Mouse (Mus musculus) splenic B cell, adult 2 months (primary cell): ENCODE measurements around the gene Spata33.
"Not testable (repeated sequence)": the region's sequence is repeated elsewhere in the genome, so short reads cannot be mapped to it uniquely, and the experiment has no call there.

Experiments used
- DNase-seq: peaks from one replicate; pipeline ENCODE4 v3.0.0-alpha.2; 2011; ENCODE audit warnings: low read depth, low spot score
- H3K27me3 ChIP-seq: 2 replicates; pipeline ENCODE4 v1.6.1; 2012; ENCODE audit warnings: mild to moderate bottlenecking, low read length, moderate library complexity, mixed read lengths; ENCODE audit not compliant: control insufficient read depth, poor library complexity, insufficient read depth, severe bottlenecking
- H3K36me3 ChIP-seq: 2 replicates; pipeline ENCODE4 v1.6.1; 2012; ENCODE audit warnings: mild to moderate bottlenecking, low read length, moderate library complexity, mixed read lengths; ENCODE audit not compliant: control insufficient read depth, poor library complexity, insufficient read depth, severe bottlenecking

Gene Spata33

DNA sequence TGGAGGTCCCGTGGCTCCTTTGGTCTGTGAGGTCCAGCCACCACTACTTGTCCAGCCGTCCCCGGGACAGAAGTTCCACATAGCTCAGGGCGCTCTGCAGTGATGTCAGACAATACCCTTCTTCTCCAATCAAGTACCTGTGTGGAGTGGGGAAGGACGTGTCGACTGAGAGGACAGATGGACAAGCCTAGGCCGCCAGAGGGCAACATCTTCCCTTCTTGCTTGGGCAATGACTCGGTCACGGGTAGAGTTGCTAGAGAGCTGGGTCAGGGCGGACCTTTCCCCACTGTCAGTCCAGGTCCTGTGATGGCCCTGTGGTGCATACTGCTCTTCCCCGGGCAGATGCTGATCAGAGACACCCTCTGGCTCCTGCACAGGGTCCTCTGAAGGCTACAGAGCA, 30.4 kb downstream of the Spata33 start:
- DNase-seq, result no peak
- Histone ChIP-seq H3K27me3 (no peaks in the 10 kb centered on the region), H3K36me3 (peaks cover 9% of the 10 kb centered on the region)

DNA sequence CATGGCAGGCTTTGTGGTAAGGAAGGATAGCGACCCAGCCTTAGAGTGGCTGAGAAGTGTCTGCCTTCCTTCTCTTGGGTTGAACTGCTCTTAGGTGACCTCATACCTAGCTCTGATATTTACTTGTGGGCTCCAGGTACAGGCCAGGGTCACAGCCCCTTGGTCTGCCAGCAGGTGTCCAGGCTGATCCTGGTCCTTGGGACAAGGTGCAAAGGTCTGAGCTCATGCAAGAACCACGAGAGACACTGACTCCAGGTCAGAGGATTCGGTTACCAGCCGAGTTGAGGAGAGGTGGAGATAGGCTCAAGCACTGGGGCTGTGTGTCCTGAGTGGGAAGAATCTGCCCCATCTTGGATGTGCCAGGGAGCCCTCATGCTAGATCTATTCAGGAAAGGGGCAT, 31.8 kb downstream of the Spata33 start:
- H3K36me3 ChIP-seq, result peaks cover 13% of the 10 kb centered on the region
- no peak for DNase-seq

DNA sequence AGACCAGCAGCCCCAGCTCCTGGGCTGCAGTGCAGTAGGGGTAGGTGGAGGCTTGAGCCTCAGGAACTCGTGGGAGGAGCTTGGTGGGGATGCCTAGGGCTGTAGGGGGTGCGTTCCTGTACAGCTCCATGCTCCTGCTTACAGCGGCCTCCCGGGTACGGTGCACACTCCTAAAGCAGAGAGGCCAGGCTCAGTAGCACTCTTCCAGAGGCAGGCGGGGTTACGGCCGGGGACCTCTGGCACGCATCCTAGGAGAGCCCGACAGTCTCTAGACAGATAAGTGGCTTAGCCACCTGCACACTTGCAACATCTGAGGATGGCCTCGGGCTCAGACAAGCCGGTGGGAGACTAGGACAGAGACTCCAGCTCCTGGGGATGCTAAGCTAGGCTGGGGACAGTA, 32.9 kb downstream of the Spata33 start:
- Histone ChIP-seq H3K27me3 (no peaks in the 10 kb centered on the region), H3K36me3 (peaks cover 17% of the 10 kb centered on the region)
- DNase-seq, result no peak

More for the DNA sequence above, 31.8 kb downstream of the Spata33 start:
- H3K27me3 ChIP-seq, result no peaks in the 10 kb centered on the region

DNA sequence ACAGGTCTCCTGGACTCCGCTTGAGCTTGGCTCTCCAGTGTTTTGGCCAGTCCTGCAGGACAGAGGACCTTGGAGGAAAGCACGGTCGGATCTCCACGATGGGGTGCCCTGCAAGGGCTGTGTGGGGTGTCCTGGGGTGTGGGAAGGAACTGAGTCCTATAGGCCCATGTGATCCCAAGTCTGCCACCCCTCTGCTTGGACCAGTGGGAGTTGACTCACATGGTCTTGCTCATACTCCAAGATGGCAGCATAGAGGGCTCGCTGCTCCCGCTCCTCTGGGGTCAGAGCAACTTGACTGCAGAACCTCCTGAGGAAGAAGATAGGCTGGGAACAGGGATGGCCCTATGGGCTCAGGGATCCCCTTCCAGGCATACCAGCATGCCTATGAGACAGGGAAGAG, 35.1 kb downstream of the Spata33 start:
- no peak for DNase-seq
- no peaks in the 10 kb centered on the region for H3K27me3 ChIP-seq
- H3K36me3 ChIP-seq, result peaks cover 17% of the 10 kb centered on the region

DNA sequence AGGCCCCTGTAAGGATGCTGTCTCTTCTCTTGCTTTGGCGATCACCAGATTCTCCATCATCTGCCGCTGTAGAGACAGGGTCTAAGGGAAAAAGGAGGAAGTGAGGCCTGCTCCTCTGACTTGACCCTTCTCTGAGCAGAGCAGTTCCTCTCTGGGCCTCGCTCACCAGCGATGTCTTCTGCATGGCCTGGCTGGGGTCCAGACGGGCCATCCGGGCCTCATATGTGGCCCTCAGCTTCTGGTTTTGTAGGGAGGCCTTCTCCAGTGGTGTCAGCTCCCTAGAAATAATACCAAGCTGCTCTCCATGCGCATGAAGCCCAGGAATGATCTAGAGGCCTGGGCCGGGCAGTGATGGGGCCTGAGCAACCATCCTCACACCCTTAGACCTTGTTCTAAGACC, 36.0 kb downstream of the Spata33 start:
- Histone ChIP-seq H3K36me3 (peaks cover 17% of the 10 kb centered on the region), H3K27me3 (no peaks in the 10 kb centered on the region)
- DNase-seq, result no peak

DNA sequence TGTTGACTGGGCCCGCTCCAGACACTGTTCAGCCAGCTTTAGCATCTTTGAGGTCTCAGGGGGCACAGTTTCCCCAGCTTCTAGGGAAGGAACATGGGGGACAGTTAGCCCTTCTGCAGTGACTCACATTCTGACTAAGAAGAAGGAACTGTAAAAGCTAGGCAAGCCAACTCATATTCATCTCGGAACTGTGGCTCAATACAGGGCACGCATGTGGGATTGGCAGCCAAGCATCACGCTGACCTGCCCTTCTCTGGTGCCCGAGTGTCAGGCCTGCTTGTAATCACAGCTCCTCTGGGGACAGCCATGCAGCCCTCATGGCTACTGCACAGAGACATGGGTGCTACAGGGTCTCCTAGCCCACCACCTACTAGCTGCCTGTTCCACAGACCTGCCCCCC, 38.3 kb downstream of the Spata33 start:
- DNase-seq, result no peak

DNA sequence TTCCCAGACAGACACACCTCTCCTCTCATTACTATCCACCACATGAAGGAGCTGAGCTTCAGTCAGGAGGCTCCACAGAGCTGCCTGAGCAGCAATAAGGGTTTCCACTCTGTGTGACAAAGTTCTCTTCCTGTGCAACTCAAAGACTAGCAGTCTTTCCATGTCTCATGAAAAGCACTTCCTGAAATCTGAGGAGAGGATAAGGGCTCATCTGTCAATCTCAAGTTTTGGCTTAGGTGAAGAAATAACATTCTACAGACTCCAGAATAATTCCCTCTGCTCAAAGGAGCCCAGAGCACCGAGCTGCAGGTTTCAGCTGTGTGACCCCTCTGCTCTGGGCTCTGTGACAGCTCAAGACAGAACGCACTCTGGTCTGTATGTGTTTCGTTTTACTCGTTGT, 40.3 kb downstream of the Spata33 start:
- no peak for DNase-seq
- Histone ChIP-seq H3K36me3 (peaks cover 8% of the 10 kb centered on the region), H3K27me3 (no peaks in the 10 kb centered on the region)

More for the DNA sequence above, 38.3 kb downstream of the Spata33 start:
- peaks cover 14% of the 10 kb centered on the region for H3K36me3 ChIP-seq
- no peaks in the 10 kb centered on the region for H3K27me3 ChIP-seq

DNA sequence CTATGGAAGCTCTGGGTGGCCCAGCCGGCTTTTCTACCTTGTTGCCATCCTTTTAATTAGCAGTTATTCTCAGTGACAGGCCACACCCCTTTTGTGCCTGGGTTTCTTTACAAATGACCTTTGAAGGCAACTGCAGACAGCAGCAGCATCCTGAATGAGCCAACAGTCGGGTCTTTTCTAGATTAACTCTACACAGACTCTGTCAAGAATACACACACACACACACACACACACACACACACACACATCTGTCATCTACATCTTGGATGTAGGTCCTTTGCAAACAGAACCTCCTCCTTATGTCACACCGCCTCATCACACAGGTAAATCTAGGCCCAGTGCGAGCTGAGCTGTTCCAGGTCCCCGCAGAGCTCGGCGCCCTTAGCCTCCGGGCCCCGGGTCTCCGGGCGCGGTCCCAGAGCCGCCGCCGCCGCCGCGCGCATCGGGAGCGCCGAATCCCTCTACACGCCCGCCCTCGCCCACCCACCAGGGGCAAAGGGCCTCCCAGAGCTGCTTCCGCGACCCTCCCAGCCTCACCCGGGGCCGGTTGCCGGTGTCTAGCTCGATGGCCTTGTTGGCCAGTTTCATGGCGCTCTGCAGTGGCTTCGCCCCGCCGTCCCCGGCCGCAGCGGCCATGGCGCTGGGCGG, 40.9 kb downstream of the Spata33 start:
- DNase-seq, result no peak
- H3K27me3 ChIP-seq, result no peaks in the 10 kb centered on the region
- peaks cover 9% of the 10 kb centered on the region for H3K36me3 ChIP-seq

DNA sequence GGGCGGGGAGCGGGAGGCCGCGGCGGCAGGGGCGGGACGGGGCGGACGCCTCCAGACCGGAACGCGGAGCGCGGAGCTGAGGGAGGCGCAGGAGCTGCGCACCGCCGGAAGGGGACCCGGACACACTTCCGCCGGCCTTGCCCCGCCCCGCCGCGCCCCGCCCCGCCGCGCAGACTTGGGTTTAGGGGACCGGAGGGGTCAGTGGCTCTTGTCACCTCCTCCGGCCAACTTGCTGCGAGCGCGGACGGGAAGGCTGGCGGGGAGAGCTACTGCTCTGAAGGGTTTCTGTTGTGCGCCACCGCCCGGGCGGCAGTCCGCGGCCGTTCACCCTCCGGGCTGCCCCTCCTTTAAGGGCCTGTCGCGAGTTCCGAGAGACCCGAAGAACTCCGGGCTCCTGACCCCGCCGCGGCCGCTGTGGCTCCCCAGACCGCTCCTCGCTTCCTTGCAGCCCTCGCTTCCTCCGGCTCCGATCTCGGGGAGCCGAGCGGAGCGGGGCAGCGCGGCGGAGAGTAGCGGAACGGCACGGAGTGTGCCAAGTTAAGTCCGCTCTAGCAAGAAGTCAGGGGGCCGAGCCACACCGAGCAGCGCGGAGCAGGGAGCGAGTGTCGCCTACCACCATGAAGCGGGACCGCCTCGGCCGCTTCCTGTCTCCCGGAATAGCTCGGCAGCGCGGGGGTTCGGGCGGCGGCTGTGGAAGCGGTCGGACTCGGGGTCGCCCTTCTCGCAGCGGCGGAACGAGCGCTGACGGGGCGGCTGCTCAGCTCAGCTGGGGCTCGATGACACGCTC, 41.7 kb downstream of the Spata33 start, which contains the start of the genes Zfp276 and Vps9d1:
Zfp276 (plus strand) TSS at position 97 of the 787 bp plus-strand sequence.
Vps9d1 (minus strand) TSS at position 250 of the 787 bp plus-strand sequence.
- Histone ChIP-seq H3K27me3 (no peaks in the 10 kb centered on the region), H3K36me3 (peaks cover 5% of the 10 kb centered on the region)
- DNase-seq, result peak; percentile 84

DNA sequence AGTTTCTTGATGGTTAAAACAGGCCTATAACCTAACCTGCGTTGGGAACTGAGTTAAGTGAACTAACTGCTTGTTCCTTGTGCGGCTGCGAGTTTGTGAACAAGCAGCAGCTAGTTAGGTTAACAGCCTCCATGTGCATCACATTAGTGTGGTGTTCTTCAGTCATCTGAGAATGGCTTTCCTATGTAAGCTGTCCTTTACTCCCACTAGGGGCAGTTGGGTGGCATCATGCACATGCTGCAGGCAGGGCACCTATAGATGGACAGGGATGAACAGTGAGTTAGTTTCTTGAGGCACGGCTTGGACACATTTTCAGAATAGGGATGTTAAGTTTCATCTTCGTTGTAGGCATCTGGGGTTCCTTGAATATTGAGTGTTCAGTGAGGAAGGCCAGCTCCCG, 42.5 kb downstream of the Spata33 start:
- H3K27me3 ChIP-seq, result no peaks in the 10 kb centered on the region
- peaks cover 3% of the 10 kb centered on the region; the same call in 1 of the 2 replicates for H3K36me3 ChIP-seq
- peak; percentile 27 for DNase-seq

DNA sequence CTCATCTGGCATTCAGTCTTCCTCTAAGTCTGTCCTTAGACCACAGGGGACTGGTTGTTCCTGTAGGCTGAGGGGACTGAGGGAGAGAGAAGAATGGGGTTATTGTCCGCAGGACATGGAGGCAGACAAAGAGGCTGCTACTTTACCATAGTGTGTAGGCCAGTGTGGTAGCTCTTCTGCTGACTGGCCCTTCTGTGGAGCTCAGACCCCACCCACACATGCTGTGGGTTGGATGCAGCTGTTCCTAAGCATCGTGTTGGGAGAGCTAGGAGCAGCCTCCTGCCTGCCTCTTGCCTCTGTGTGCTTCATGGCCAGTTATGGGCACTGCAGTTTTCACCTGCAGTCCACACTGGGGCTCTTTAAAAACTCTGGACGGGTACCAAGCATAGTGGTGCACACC, 44.5 kb downstream of the Spata33 start:
- no peak for DNase-seq
- Histone ChIP-seq H3K27me3 (no peaks in the 10 kb centered on the region), H3K36me3 (peaks cover 3% of the 10 kb centered on the region; the same call in 1 of the 2 replicates)

DNA sequence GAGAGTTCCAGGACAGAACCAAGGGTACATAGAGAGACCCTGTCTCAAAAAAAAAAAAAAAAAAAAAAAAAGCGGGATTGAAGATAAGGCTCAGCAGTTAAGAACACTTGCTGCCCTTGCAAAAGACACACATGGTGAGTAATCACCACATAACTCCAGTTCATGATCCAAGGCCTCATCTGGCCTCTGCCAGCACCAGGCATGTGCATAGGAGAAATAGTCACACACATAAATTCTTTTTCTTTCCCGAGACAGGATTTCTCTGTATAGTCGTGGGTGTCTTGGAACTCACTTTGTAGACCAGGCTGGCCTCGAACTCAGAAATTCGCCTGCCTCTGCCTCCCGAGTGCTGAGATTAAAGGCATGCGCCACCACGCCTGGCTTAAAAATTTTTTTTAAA, 45.0 kb downstream of the Spata33 start:
- not testable (repeated sequence) for DNase-seq, H3K27me3 ChIP-seq, H3K36me3 ChIP-seq

DNA sequence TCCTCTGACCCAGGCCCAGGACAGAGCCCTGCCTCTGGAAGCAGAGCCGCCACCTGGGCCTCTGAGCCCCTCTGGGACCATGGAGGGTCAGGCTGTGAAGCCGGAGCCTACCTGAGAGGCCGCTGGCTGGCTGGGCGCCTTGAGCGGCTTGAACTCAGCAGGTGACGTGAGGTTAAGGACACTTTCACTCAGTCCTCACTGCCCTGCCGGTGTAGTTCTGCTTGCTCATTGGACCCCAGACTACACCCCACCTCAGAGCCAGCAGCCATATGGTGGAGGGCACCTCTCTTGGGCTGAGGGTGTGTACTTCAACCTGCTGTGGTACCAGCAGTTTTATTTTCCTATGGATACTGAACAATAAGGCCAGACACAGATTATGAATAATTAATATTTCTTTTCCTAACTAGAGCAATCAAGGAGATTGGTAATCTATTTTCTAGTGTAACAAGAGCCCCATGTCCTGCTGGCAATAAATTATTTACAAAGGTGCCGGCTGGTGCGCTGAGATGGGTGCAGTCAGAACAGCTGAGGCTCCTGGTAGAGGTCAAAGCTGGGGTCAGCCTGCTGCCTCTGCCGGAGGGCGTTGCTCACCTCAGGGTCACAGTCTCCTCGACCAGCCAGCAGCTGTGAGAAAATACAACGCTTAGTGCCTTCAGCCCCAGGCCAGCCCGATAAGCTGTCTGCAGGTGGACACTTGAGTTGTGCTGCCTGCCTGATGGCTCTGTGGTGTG, 55.5 kb downstream of the Spata33 start:
- no peak for DNase-seq
- no peaks in the 10 kb centered on the region for H3K27me3 ChIP-seq
- H3K36me3 ChIP-seq, result peaks cover 11% of the 10 kb centered on the region

DNA sequence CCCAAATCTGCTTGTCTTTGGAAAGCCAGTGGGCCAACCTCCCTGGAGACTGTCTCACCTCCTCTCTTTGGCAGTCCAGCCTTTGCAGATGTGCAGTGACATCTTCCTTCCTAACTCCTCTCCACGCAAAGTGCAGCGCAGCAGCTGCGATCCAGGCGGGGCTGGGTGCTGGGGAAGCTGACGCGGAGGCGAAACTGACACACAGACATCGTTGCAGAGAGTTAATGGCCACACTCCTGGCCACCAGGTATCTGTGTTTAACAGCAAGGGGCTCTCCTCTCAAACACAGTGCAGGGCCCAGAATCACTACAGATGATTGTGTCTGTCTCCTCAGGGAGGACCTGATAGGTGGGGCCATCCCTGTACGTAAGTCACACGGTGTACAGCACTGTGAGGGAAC, 58.5 kb downstream of the Spata33 start:
- no peak for DNase-seq
- Histone ChIP-seq H3K27me3 (no peaks in the 10 kb centered on the region), H3K36me3 (peaks cover 9% of the 10 kb centered on the region)
